Mouse (Mus musculus) limb, embryonic 11.5 days (tissue): ENCODE data around the gene Nphs1. TPM values are rescaled to one million over a fixed set of nuclear protein-coding genes. Genes with fewer than 3 reads are reported as not detected.
A peak's percentile ranks its signal among the peaks of the same experiment; 100 is the strongest.
"Not testable (repeated sequence)": the region's sequence is repeated elsewhere in the genome, so short reads cannot be mapped to it uniquely, and the experiment has no call there.

Source experiments
- ATAC-seq: fragments of 200-750 bp; cut with Nextera tagmentation; 2 replicates; pipeline ENCODE4 v1.8.0; 2017; ENCODE audit warnings: low read depth; ENCODE audit not compliant: insufficient number of reproducible peaks, low FRiP score, low TSS enrichment
- DNase-seq: peaks from one replicate; pipeline ENCODE4 v3.0.0-alpha.2; 2015; ENCODE audit warnings: low spot score
- H3K27ac ChIP-seq: fragments of 300-500 bp; sonication (generic); replicated peaks from 2 replicates; pipeline ENCODE4 v1.5.1; 2014; ENCODE audit warnings: low read depth, mild to moderate bottlenecking, low read length
- H3K27me3 ChIP-seq: fragments of 300-500 bp; sonication (generic); 2 replicates; pipeline ENCODE4 v1.6.1; 2014; ENCODE audit warnings: mild to moderate bottlenecking, low read length, mixed read lengths; ENCODE audit not compliant: control insufficient read depth, insufficient read depth
- H3K36me3 ChIP-seq: fragments of 300-500 bp; sonication (generic); 2 replicates; pipeline ENCODE4 v1.6.1; 2014; ENCODE audit warnings: mild to moderate bottlenecking, low read length, moderate library complexity, mixed read lengths; ENCODE audit not compliant: control insufficient read depth, insufficient read depth
- H3K4me1 ChIP-seq: fragments of 300-500 bp; sonication (generic); 2 replicates; pipeline ENCODE4 v1.6.1; 2014; ENCODE audit warnings: low read length, mixed read lengths; ENCODE audit not compliant: control insufficient read depth, insufficient read depth
- H3K4me2 ChIP-seq: fragments of 300-500 bp; sonication (generic); 2 replicates; pipeline ENCODE4 v1.6.1; 2014; ENCODE audit warnings: low read depth, mild to moderate bottlenecking, moderate library complexity; ENCODE audit not compliant: severe bottlenecking
- H3K4me3 ChIP-seq: fragments of 300-500 bp; sonication (generic); 2 replicates; pipeline ENCODE4 v1.5.1; 2014; ENCODE audit warnings: low read depth, low read length
- H3K9ac ChIP-seq: fragments of 300-500 bp; sonication (generic); 2 replicates; pipeline ENCODE4 v1.6.1; 2014; ENCODE audit warnings: mild to moderate bottlenecking, low read length
- H3K9me3 ChIP-seq: fragments of 300-500 bp; sonication (generic); 2 replicates; pipeline ENCODE4 v1.6.1; 2016; ENCODE audit warnings: low read length; ENCODE audit not compliant: control insufficient read depth
- WGBS: fragments of 180-500 bp; shearing (Covaris S2); extraction: QIAGEN DNeasy Blood & Tissue Kit; methylation state at CpG from one replicate; pipeline ENCODE4 v1.1.7; 2014; 5-methylcytosine and 5-hydroxymethylcytosine counted together
- polyA plus RNA-seq: library from polyadenylated mRNA; unstranded; fragments of >200 nt; fragmentation: Nextera tagmentation; extraction: Ambion mirVana; gene quantifications from 2 replicates; pipeline ENCODE4 v1.2.1, GENCODE M21; 2014

Gene Nphs1
- polyA plus RNA-seq, 1 experiment from 2014 or later = 0.15 TPM

DNA sequence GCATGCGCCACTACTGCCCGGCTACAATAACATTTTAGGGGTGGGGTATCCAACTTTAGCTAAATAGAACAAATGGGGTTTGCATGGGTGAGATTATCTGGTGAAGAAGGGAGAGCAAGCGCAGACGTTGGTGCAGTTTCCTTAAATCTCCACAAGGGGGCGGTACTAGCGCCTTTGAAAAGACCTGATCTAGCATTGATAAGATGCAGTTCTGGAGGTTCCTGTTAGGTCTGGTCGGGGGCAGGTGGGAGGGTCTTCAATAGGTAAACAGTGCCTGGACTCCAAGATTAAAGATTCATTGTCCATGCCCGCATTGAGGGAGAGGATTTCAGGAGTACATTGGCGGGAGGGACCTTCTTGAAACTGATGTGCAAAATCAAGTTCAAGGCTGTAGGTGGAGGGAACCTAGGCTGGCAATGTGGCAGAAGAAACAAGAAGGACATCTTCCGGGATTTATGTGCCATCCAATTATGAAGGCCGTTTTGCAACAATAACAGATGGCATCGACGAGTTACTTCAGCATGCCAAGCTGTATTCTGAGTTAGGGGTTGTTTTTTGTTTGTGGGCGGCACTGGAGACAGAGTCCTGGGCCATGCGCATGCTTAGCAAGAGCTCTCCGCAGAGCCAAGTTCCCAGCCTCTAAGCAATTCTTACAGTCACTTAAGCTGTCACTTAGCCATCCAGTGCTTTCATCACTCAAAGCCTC is 32.3 kb downstream of the Nphs1 start:
- DNase-seq = peak; percentile 54
- no peak for ATAC-seq
- no peak overlapping the region for H3K4me2 ChIP-seq

DNA sequence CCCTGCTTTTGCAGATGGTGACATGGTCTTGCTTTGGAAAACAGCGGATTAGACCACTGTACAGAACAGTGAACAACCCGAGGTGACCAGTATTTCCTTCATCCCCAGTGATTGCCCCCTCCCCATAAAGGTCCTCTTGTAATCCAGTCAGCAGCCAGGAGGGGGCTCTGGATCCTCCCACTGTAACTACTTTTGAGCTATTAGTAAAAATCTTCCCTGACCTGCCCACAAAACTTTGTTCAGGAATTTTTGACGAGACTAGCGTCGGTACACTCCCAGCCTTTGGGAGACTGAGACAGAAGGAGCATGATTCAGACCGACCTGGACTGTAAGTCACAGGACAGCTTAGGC is 32.8 kb downstream of the Nphs1 start:
- Histone ChIP-seq H3K36me3 (no peaks in the 10 kb centered on the region), H3K4me3 (no peak overlapping the region), H3K9ac (no peak overlapping the region), H3K27me3 (no peaks in the 10 kb centered on the region), H3K27ac (no peak overlapping the region), H3K4me2 (no peak overlapping the region), H3K4me1 (no peaks in the 10 kb centered on the region), H3K9me3 (no peaks in the 10 kb centered on the region)
- 27% methylated on average over 6 of the region's 6 CpGs for WGBS
- DNase-seq (no peak), ATAC-seq (no peak)

More for the DNA sequence above, 32.3 kb downstream of the Nphs1 start:
- Histone ChIP-seq H3K9ac (no peak overlapping the region), H3K27ac (no peak overlapping the region), H3K4me3 (no peak overlapping the region), H3K27me3 (no peaks in the 10 kb centered on the region), H3K9me3 (no peaks in the 10 kb centered on the region), H3K36me3 (no peaks in the 10 kb centered on the region), H3K4me1 (no peaks in the 10 kb centered on the region)
- WGBS = 34% methylated on average over 16 of the region's 16 CpGs

DNA sequence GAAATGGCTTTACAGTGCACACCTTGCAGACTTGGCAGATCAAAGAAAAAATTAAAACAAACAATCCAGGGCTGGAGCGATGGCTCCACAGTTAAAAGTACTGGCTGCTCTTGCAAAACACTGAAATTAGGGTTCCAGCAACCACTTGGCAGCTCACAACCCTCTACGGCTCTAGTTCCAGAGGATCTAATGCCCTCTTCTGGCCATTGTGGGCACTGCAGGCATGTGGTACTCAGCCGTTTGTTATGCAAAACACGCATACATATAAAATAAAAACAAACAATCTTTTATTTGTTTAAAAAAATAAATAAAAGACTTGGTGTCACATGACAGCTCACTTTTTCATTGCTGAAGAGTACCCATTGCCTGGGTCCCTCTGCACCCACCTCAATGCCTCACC is 34.6 kb downstream of the Nphs1 start:
- WGBS = 17% methylated on average over 4 of the region's 4 CpGs
- peak; percentile 89 for DNase-seq
- Histone ChIP-seq H3K4me1 (no peaks in the 10 kb centered on the region), H3K36me3 (no peaks in the 10 kb centered on the region), H3K27me3 (no peaks in the 10 kb centered on the region), H3K4me2 (no peak overlapping the region), H3K4me3 (no peak overlapping the region), H3K27ac (no peak overlapping the region), H3K9me3 (no peaks in the 10 kb centered on the region), H3K9ac (no peak overlapping the region)
- ATAC-seq = no peak

DNA sequence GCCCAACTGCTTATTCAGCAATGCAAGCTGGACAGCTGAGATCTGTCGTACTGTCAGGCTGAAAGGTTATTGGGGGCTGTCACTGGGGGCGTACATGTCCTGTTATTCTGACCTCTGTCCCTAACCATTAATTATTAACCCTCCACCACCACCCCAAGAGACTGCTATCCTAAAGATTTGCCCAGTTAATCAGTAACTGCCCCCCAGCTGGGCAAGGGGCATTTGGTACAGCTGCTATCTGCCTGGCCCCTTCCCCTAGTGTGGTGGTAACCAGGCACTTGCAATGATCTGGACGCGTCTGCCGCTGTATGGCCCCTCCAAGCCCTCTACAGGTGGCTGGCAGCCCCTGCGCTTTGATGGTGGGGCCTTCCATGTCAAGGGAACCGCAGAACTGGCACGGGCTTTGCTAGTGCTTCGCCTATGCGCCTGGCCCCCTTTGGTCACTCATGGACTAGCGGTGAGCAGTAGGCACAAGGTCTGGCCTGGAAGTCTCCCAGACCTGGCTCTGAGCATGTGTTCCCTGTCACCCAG is 35.4 kb downstream of the Nphs1 start, which contains the start of gene Prodh2:
TSS of gene Prodh2 (plus strand) at position 222 of the 531 bp plus-strand sequence.
- no peak for DNase-seq
- H3K4me3 ChIP-seq = no peak within 1 kb of the TSS
- WGBS = 64% methylated on average over 11 of the region's 11 CpGs
- H3K4me2 ChIP-seq = no peak within 1 kb of the TSS
- ATAC-seq = no peak
- no peak within 1 kb of the TSS for H3K27ac ChIP-seq
- H3K9ac ChIP-seq = no peak within 1 kb of the TSS
- H3K27me3 ChIP-seq = no peaks in the 10 kb centered on the region
- H3K36me3 ChIP-seq = no peaks in the 10 kb centered on the region
- H3K4me1 ChIP-seq = no peaks in the 10 kb centered on the region
- H3K9me3 ChIP-seq = no peaks in the 10 kb centered on the region

DNA sequence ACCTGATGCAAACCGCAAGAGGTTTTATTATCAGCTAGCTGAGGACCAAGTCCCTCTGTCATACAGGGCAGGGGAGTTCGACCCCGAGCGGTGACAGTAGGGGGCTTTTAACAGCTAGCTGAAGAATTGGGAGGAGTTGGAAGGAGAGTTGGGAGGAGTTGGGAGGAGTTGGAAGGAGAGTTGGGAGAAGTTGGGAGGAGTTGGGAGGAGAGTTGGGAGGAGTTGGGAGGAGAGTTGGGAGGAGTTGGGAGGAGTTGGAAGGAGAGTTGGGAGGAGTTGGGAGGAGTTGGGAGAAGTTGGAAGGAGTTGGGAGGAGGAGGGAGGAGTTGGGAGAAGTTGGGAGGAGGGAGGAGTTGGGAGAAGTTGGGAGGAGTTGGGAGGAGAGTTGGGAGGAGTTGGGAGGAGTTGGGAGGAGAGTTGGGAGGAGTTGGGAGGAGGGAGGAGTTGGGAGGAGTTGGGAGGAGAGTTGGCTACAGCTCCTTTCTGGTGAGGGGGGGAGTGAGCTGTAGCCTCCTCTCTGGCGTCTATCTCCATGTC is 37.5 kb downstream of the Nphs1 start:
- H3K27me3 ChIP-seq, H3K4me2 ChIP-seq, DNase-seq, H3K4me1 ChIP-seq, H3K9me3 ChIP-seq, ATAC-seq, H3K4me3 ChIP-seq, H3K36me3 ChIP-seq, H3K9ac ChIP-seq, H3K27ac ChIP-seq: not testable (repeated sequence)
- 57% methylated on average over 5 of the region's 5 CpGs for WGBS

DNA sequence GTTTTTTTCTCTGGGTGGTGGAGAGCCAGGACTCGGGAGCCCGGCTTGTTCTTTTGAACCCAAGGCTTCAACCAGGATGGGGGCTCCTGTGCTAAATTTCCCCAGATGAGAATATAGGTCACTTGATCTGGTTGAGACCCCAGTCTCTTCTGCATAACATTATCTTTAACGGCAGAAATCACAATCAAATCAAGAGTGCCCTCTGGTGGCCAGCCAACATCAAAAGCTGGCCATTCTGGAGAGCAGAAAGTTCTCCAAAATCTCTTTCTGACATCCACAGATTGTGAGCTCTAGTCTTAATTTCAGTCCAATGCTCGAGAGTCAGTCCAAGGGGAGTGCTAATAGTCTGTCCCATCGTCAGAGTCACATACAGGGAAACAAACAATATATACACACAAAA is 43.0 kb downstream of the Nphs1 start:
- not testable (repeated sequence) for DNase-seq, H3K27ac ChIP-seq, H3K4me3 ChIP-seq, H3K4me1 ChIP-seq, H3K9me3 ChIP-seq, H3K27me3 ChIP-seq, H3K9ac ChIP-seq, H3K4me2 ChIP-seq, ATAC-seq, H3K36me3 ChIP-seq
- WGBS = 75% methylated on average over 5 of the region's 5 CpGs

DNA sequence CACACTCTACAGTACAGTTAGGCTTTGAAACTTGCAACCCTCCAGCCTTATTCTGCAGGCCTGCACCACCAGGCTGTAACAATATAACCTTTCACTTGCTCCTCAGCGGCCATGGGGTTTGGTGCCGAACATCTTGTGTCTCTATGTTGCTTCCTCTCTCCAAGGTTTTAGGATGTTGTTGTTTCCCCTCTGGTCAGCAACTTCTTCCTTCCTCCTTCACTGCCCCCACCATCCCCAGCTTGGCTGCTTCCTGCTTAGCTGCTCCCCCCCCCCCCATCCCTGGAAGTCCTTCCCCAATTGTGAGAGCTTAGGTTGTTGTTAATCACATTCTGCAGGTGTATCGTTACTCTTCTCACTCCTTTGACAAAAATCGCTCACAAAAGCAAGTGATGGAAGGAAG is 49.9 kb downstream of the Nphs1 start:
- Histone ChIP-seq H3K4me1 (no peaks in the 10 kb centered on the region), H3K4me3 (no peak overlapping the region), H3K27me3 (no peaks in the 10 kb centered on the region), H3K9ac (no peak overlapping the region), H3K9me3 (no peaks in the 10 kb centered on the region), H3K27ac (no peak overlapping the region), H3K4me2 (no peak overlapping the region), H3K36me3 (no peaks in the 10 kb centered on the region)
- 72% methylated on average over 4 of the region's 4 CpGs for WGBS
- DNase-seq = no peak
- ATAC-seq = no peak

DNA sequence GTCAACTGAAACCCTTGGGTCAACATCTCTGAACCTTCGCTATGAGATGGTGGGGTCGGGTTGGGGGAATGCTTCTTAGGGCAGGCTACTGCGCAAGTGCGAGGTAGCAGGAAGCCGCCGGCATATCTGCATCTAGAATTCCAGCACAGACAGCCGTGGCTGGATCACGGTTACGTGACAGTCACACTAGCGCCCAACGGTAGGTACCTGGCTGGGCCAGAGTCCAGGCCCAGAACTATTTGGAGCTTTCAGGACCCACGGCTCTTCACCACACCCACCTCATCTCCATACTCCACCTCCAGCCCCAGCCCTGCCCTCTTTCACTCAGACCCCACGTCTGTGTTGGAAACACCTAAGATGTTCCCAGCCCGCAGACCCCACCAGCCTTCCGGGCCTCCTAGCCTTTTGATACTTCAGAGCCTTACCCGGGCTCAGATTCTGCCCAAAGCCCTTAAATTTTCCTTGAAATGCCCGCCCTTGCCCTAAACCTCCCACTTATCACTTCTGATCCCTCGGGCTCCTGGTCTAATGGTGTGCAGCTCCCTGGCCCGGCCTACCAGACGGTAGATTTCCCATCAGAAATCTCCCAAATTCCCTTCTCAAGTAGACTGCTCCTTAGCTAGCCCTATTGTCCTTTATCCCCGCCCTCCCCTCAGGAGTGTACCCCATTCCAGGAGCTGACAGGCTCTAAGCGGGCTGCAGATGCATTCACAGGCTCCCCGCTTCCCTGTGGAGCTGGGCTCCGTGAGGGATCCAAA is 57.1 kb downstream of the Nphs1 start:
- H3K4me2 ChIP-seq = no peak overlapping the region
- no peak overlapping the region for H3K4me3 ChIP-seq
- no peaks in the 10 kb centered on the region for H3K9me3 ChIP-seq
- H3K9ac ChIP-seq = no peak overlapping the region
- DNase-seq = no peak
- ATAC-seq = no peak
- 53% methylated on average over 24 of the region's 24 CpGs for WGBS
- no peaks in the 10 kb centered on the region for H3K27me3 ChIP-seq
- H3K36me3 ChIP-seq = no peaks in the 10 kb centered on the region
- no peaks in the 10 kb centered on the region for H3K4me1 ChIP-seq
- H3K27ac ChIP-seq = no peak overlapping the region
